In the genomic region with DNA sequence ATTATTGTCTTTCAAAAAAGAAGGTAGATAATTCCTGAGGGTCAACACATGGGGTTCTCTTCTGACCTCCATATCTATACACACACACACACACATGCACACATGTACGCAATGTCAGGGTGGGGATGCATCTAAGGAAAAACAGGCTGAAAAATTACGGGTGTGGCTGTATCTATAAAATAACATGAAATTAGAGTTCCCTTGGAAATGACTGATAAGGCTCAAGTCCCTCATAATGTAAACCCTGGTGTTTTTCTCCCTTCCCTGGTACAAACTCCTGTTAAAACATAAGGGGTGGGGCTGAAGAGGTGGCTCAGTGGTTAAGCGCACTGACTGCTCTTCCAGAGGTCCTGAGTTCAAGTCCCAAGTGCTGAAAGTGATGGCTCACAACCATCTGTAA, we compare ENCODE assay signal across 19 mouse cellular contexts. TPM values are rescaled to one million over a fixed set of nuclear protein-coding genes. Genes with fewer than 3 reads are reported as not detected.
DNase-seq lines count a peak whose midpoint lies in the region; ATAC-seq and TF ChIP-seq lines count a peak whose summit lies in the region.
"Had no signal": no experiment of that assay in that cellular context is flagged by ENCODE, and none has a peak within 500 bp of the region (broad histone marks: within the 10 kb centered on the region; RNA-seq: fewer than 3 reads in every experiment).

No protein-coding gene starts in this region.

- no peak for ATAC-seq in forebrain, embryonic 13.5 days
- ATAC-seq in forebrain, embryonic 14.5 days, result no peak
- no peak for ATAC-seq in midbrain, embryonic 16.5 days
- no peak for ATAC-seq in midbrain, postnatal 0 days (ENCODE audit: low FRiP score)
- ATAC-seq: activated CD4-positive, CD25-positive, alpha-beta regulatory T cell, adult 4 months; inflammation-experienced regulatory T-cells, adult 6 months had no signal

- intact Hi-C loops in left cerebral cortex, postnatal 4 days (cut with DNase I), result no loop called here

- no peak overlapping the region for H3K4me3 ChIP-seq in forebrain, embryonic 13.5 days
- H3K4me3 ChIP-seq in forebrain, embryonic 14.5 days (ENCODE audit: low read depth, low read length), result no peak overlapping the region
- H3K4me3 ChIP-seq in midbrain, embryonic 10.5 days, result peak overlapping the region; percentile 58; the same call in 1 of the 2 replicates
- H3K4me3 ChIP-seq in midbrain, embryonic 16.5 days (ENCODE audit: low read depth, low read length), result no peak overlapping the region
- H3K4me3 ChIP-seq in midbrain, postnatal 0 days (ENCODE audit: low read depth, low read length), result no peak overlapping the region

- WGBS in forebrain, embryonic 13.5 days, result 98% methylated on average over 3 of the region's 3 CpGs
- WGBS in forebrain, embryonic 14.5 days, result 100% methylated on average over 3 of the region's 3 CpGs
- WGBS in midbrain, embryonic 10.5 days, result 96% methylated on average over 3 of the region's 3 CpGs
- 92% methylated on average over 3 of the region's 3 CpGs for WGBS in midbrain, embryonic 16.5 days
- WGBS in midbrain, postnatal 0 days, result 96% methylated on average over 3 of the region's 3 CpGs

- no peak for DNase-seq in forebrain, embryonic 14.5 days (ENCODE audit: low spot score)
- DNase-seq in midbrain, embryonic 10.5 days (ENCODE audit: low spot score), result no peak
- peak; percentile 15 for DNase-seq in induced T-regulatory cell, adult 2 months (ENCODE audit: low read depth)
- no peak for DNase-seq in midbrain, postnatal 0 days (ENCODE audit: low spot score)
- no peak for DNase-seq in left cerebral cortex, postnatal 4 days
- no peak for DNase-seq in left cerebral cortex, adult 9 months (ENCODE audit: low spot score in 2 of 2)
- DNase-seq: cerebellum, adult 9-11 months; kidney, postnatal 4 days; right cerebral cortex, adult 18-20 months had no signal

- no peak overlapping the region for H3K27ac ChIP-seq in forebrain, embryonic 13.5 days
- no peak overlapping the region for H3K27ac ChIP-seq in forebrain, embryonic 14.5 days (ENCODE audit: low read depth, low read length)
- H3K27ac ChIP-seq in midbrain, embryonic 10.5 days (replicated peaks), result no peak overlapping the region
- no peak overlapping the region for H3K27ac ChIP-seq in midbrain, embryonic 16.5 days (ENCODE audit: low read length)
- H3K27ac ChIP-seq in midbrain, postnatal 0 days (ENCODE audit: low read depth, low read length), result no peak overlapping the region
- H3K27ac ChIP-seq: heart, embryonic 15.5 days; limb, embryonic 15.5 days had no signal

- H3K4me2 ChIP-seq in forebrain, embryonic 13.5 days, result peak overlapping the region; percentile 60; the same call in 1 of the 2 replicates
- no peak overlapping the region for H3K4me2 ChIP-seq in forebrain, embryonic 14.5 days (ENCODE audit: low read length)
- H3K4me2 ChIP-seq in midbrain, embryonic 16.5 days (ENCODE audit: low read length), result no peak overlapping the region
- peak overlapping the region; percentile 49 for H3K4me2 ChIP-seq in midbrain, postnatal 0 days (ENCODE audit: low read depth, low read length, poor library complexity, severe bottlenecking)

- H3K27me3 ChIP-seq in forebrain, embryonic 13.5 days, result no peaks in the 10 kb centered on the region
- H3K27me3 ChIP-seq in forebrain, embryonic 14.5 days (replicated peaks; ENCODE audit: control insufficient read depth, insufficient read depth, low read length), result no peaks in the 10 kb centered on the region
- no peaks in the 10 kb centered on the region for H3K27me3 ChIP-seq in midbrain, embryonic 10.5 days (ENCODE audit: low read depth, poor library complexity, severe bottlenecking)
- H3K27me3 ChIP-seq in midbrain, embryonic 16.5 days (ENCODE audit: control insufficient read depth, insufficient read depth, low read depth, low read length), result no peaks in the 10 kb centered on the region
- no peaks in the 10 kb centered on the region for H3K27me3 ChIP-seq in midbrain, postnatal 0 days (ENCODE audit: insufficient read depth, low read length)
- H3K27me3 ChIP-seq: heart, embryonic 15.5 days; limb, embryonic 15.5 days had no signal

- H3K4me1 ChIP-seq in forebrain, embryonic 13.5 days, result peaks cover 19% of the 10 kb centered on the region
- no peaks in the 10 kb centered on the region for H3K4me1 ChIP-seq in forebrain, embryonic 14.5 days (ENCODE audit: control insufficient read depth, insufficient read depth, low read length)
- peaks cover 23% of the 10 kb centered on the region for H3K4me1 ChIP-seq in midbrain, embryonic 10.5 days
- peaks cover 9% of the 10 kb centered on the region for H3K4me1 ChIP-seq in midbrain, embryonic 16.5 days (ENCODE audit: control insufficient read depth, insufficient read depth, low read length)
- H3K4me1 ChIP-seq in midbrain, postnatal 0 days (ENCODE audit: insufficient read depth, low read length), result no peaks in the 10 kb centered on the region

- no peak overlapping the region for H3K9ac ChIP-seq in forebrain, embryonic 13.5 days
- no peak overlapping the region for H3K9ac ChIP-seq in forebrain, embryonic 14.5 days (ENCODE audit: low read length)
- no peak overlapping the region for H3K9ac ChIP-seq in midbrain, embryonic 16.5 days (ENCODE audit: low read depth, low read length)
- H3K9ac ChIP-seq in midbrain, postnatal 0 days (replicated peaks; ENCODE audit: low read length, poor library complexity, severe bottlenecking), result no peak overlapping the region
- H3K9ac ChIP-seq: heart, embryonic 15.5 days; limb, embryonic 15.5 days had no signal

- H3K36me3 ChIP-seq in forebrain, embryonic 13.5 days (ENCODE audit: poor library complexity, severe bottlenecking), result peaks cover 18% of the 10 kb centered on the region
- H3K36me3 ChIP-seq in forebrain, embryonic 14.5 days (ENCODE audit: control insufficient read depth, insufficient read depth, low read length), result peaks cover 12% of the 10 kb centered on the region; the same call in 1 of the 2 replicates
- peaks cover 43% of the 10 kb centered on the region for H3K36me3 ChIP-seq in midbrain, embryonic 10.5 days
- H3K36me3 ChIP-seq in midbrain, embryonic 16.5 days (ENCODE audit: control insufficient read depth, insufficient read depth, low read length), result no peaks in the 10 kb centered on the region; the same call in 1 of the 2 replicates
- H3K36me3 ChIP-seq in midbrain, postnatal 0 days (ENCODE audit: insufficient read depth, low read length), result peaks cover 9% of the 10 kb centered on the region; the same call in 1 of the 2 replicates
- H3K36me3 ChIP-seq: heart, embryonic 15.5 days had no signal

- TF ChIP-seq CTCF in midbrain, postnatal 0 days (IDR thresholded peaks at IDR 0.05), result no peak

- no peaks in the 10 kb centered on the region for H3K9me3 ChIP-seq in forebrain, embryonic 13.5 days (replicated peaks)
- no peaks in the 10 kb centered on the region for H3K9me3 ChIP-seq in forebrain, embryonic 14.5 days (replicated peaks; ENCODE audit: control insufficient read depth, low read length)
- no peaks in the 10 kb centered on the region for H3K9me3 ChIP-seq in midbrain, embryonic 10.5 days (replicated peaks)
- no peaks in the 10 kb centered on the region for H3K9me3 ChIP-seq in midbrain, embryonic 16.5 days (replicated peaks; ENCODE audit: control insufficient read depth, low read length, poor library complexity, severe bottlenecking)
- H3K9me3 ChIP-seq in midbrain, postnatal 0 days (ENCODE audit: low read length), result no peaks in the 10 kb centered on the region
- H3K9me3 ChIP-seq: heart, embryonic 15.5 days; limb, embryonic 15.5 days had no signal

RNA-seq across cellular contexts. Expression of a gene that starts 1.7 kb away (rescaled TPM):
- polyA plus RNA-seq in forebrain, embryonic 13.5 days (2015; fragmentation: Nextera tagmentation; extraction: Ambion mirVana), result 35.9 and 36.5 TPM in 2 replicates
- polyA plus RNA-seq in forebrain, embryonic 14.5 days (2014; fragmentation: Nextera tagmentation; extraction: Ambion mirVana), result 31.4 and 36.8 TPM in 2 replicates
- polyA plus RNA-seq in midbrain, embryonic 10.5 days (2016; fragmentation: Nextera tagmentation; extraction: Ambion mirVana), result 75.5 and 81.0 TPM in 2 replicates
- 31.9 and 37.9 TPM in 2 replicates for polyA plus RNA-seq in midbrain, embryonic 16.5 days (2015; fragmentation: Nextera tagmentation; extraction: Ambion mirVana)
- total RNA-seq in midbrain, postnatal 0 days (2014; rRNA removed), result 32.4 and 37.1 TPM in 2 replicates
- polyA plus RNA-seq in midbrain, postnatal 0 days (2015; fragmentation: Nextera tagmentation; extraction: Ambion mirVana), result 27.2 and 29.2 TPM in 2 replicates
- 10 to 100 TPM; 26.7 to 26.8 TPM for total RNA-seq in left cerebral cortex, postnatal 4 days (2021)

RNA-seq across cellular contexts. Expression of a gene that starts 13.1 kb away (rescaled TPM):
- polyA plus RNA-seq in forebrain, embryonic 13.5 days (2015; fragmentation: Nextera tagmentation; extraction: Ambion mirVana), result not detected in 2 replicates
- polyA plus RNA-seq in forebrain, embryonic 14.5 days (2014; fragmentation: Nextera tagmentation; extraction: Ambion mirVana), result not detected in 2 replicates
- not detected in 2 replicates for polyA plus RNA-seq in midbrain, embryonic 10.5 days (2016; fragmentation: Nextera tagmentation; extraction: Ambion mirVana)
- not detected in 2 replicates for polyA plus RNA-seq in midbrain, embryonic 16.5 days (2015; fragmentation: Nextera tagmentation; extraction: Ambion mirVana)
- 0.44 TPM in 1 of 2 replicates, not detected in the other for total RNA-seq in midbrain, postnatal 0 days (2014; rRNA removed)
- polyA plus RNA-seq in midbrain, postnatal 0 days (2015; fragmentation: Nextera tagmentation; extraction: Ambion mirVana), result not detected in 2 replicates
- not detected for total RNA-seq in left cerebral cortex, postnatal 4 days (2021)
- total RNA-seq: adrenal gland, postnatal 4 days had no signal
- polyA plus RNA-seq: activated CD4-positive, CD25-positive, alpha-beta regulatory T cell, adult 4 months; embryonic facial prominence, embryonic 11.5 days; heart, embryonic 15.5 days; limb, embryonic 15.5 days; neural tube, embryonic 11.5 days; urinary bladder, adult 2 months had no signal

RNA-seq across cellular contexts. Expression of a gene that starts 16.5 kb away (rescaled TPM):
- 21.1 and 25.2 TPM in 2 replicates for polyA plus RNA-seq in forebrain, embryonic 13.5 days (2015; fragmentation: Nextera tagmentation; extraction: Ambion mirVana)
- polyA plus RNA-seq in forebrain, embryonic 14.5 days (2014; fragmentation: Nextera tagmentation; extraction: Ambion mirVana), result 17.1 and 18.2 TPM in 2 replicates
- 29.9 and 30.3 TPM in 2 replicates for polyA plus RNA-seq in midbrain, embryonic 10.5 days (2016; fragmentation: Nextera tagmentation; extraction: Ambion mirVana)
- 30.4 and 31.0 TPM in 2 replicates for polyA plus RNA-seq in midbrain, embryonic 16.5 days (2015; fragmentation: Nextera tagmentation; extraction: Ambion mirVana)
- 35.1 and 44.2 TPM in 2 replicates for total RNA-seq in midbrain, postnatal 0 days (2014; rRNA removed)
- polyA plus RNA-seq in midbrain, postnatal 0 days (2015; fragmentation: Nextera tagmentation; extraction: Ambion mirVana), result 26.9 and 28.8 TPM in 2 replicates
- total RNA-seq in left cerebral cortex, postnatal 4 days (2021), result 10 to 100 TPM; 27.8 to 28.3 TPM

RNA-seq across cellular contexts. Expression of a gene that starts 45.6 kb away (rescaled TPM):
- polyA plus RNA-seq in forebrain, embryonic 13.5 days (2015; fragmentation: Nextera tagmentation; extraction: Ambion mirVana), result 2.4 and 3.0 TPM in 2 replicates
- polyA plus RNA-seq in forebrain, embryonic 14.5 days (2014; fragmentation: Nextera tagmentation; extraction: Ambion mirVana), result 2.8 and 3.1 TPM in 2 replicates
- polyA plus RNA-seq in midbrain, embryonic 10.5 days (2016; fragmentation: Nextera tagmentation; extraction: Ambion mirVana), result 3.0 and 3.3 TPM in 2 replicates
- polyA plus RNA-seq in midbrain, embryonic 16.5 days (2015; fragmentation: Nextera tagmentation; extraction: Ambion mirVana), result 3.5 and 3.8 TPM in 2 replicates
- total RNA-seq in midbrain, postnatal 0 days (2014; rRNA removed), result 2.0 and 2.9 TPM in 2 replicates
- polyA plus RNA-seq in midbrain, postnatal 0 days (2015; fragmentation: Nextera tagmentation; extraction: Ambion mirVana), result 4.3 and 4.5 TPM in 2 replicates
- total RNA-seq in left cerebral cortex, postnatal 4 days (2021), result 1 to 10 TPM; 5.6 to 5.8 TPM

Comparison
In these comparisons a context has a peak if more than half of its experiments do, and no peak if none do; other contexts are left out.
1. H3K4me2 ChIP-seq: peak in forebrain, embryonic 13.5 days (single experiment) and midbrain, postnatal 0 days (single experiment); none in forebrain, embryonic 14.5 days (single experiment) and midbrain, embryonic 16.5 days (single experiment).